Mouse (Mus musculus) stomach, embryonic 14.5 days (tissue): ENCODE data around the gene Ltbp1. TPM values are rescaled to one million over a fixed set of nuclear protein-coding genes. Genes with fewer than 3 reads are reported as not detected.

ENCODE experiments used
- ATAC-seq: fragments of 200-750 bp; cut with Nextera tagmentation; 2 replicates; pipeline ENCODE4 v1.8.0; 2017; ENCODE audit warnings: low read depth, moderate TSS enrichment; ENCODE audit not compliant: insufficient number of reproducible peaks, insufficient read depth, low FRiP score
- H3K27ac ChIP-seq: fragments of 300-500 bp; sonication (generic); 2 replicates; pipeline ENCODE4 v1.5.1; 2014; ENCODE audit warnings: mild to moderate bottlenecking, low read length, moderate library complexity, mixed read lengths
- H3K27me3 ChIP-seq: fragments of 300-500 bp; sonication (generic); 2 replicates; pipeline ENCODE4 v1.6.1; 2014; ENCODE audit warnings: low read length, control low read depth, mixed read lengths; ENCODE audit not compliant: control insufficient read depth, insufficient read depth
- H3K36me3 ChIP-seq: fragments of 300-500 bp; sonication (generic); 2 replicates; pipeline ENCODE4 v1.6.1; 2014; ENCODE audit warnings: mild to moderate bottlenecking, control low read depth, low read length, moderate library complexity, mixed read lengths; ENCODE audit not compliant: control insufficient read depth, insufficient read depth
- H3K4me1 ChIP-seq: fragments of 300-500 bp; sonication (generic); 2 replicates; pipeline ENCODE4 v1.6.1; 2014; ENCODE audit warnings: low read length, control low read depth, mixed read lengths; ENCODE audit not compliant: control insufficient read depth, insufficient read depth
- H3K4me2 ChIP-seq: fragments of 300-500 bp; sonication (generic); replicated peaks from 2 replicates; pipeline ENCODE4 v1.6.1; 2014; ENCODE audit warnings: low read depth, low read length, control low read depth
- H3K4me3 ChIP-seq: fragments of 300-500 bp; sonication (generic); 2 replicates; pipeline ENCODE4 v1.5.1; 2014; ENCODE audit warnings: low read depth, low read length, control low read depth
- H3K9ac ChIP-seq: fragments of 300-500 bp; sonication (generic); replicated peaks from 2 replicates; pipeline ENCODE4 v1.6.1; 2014; ENCODE audit warnings: low read depth, mild to moderate bottlenecking, control low read depth, low read length, moderate library complexity, mixed read lengths
- H3K9me3 ChIP-seq: fragments of 300-500 bp; sonication (generic); 2 replicates; pipeline ENCODE4 v1.6.1; 2016; ENCODE audit warnings: low read depth, low read length, control low read depth; ENCODE audit not compliant: control insufficient read depth
- whole genome bisulfite sequencing: fragments of 180-500 bp; shearing (Covaris S2); extraction: QIAGEN DNeasy Blood & Tissue Kit; methylation state at CpG from one replicate; pipeline ENCODE4 v1.1.7; 2014; 5-methylcytosine and 5-hydroxymethylcytosine counted together
- polyA plus RNA-seq: library from polyadenylated mRNA; unstranded; fragments of >200 nt; fragmentation: Nextera tagmentation; extraction: Ambion mirVana; gene quantifications from 2 replicates; pipeline ENCODE4 v1.2.1, GENCODE M21; 2014

Ltbp1 gene
- polyA plus RNA-seq, 1 experiment from 2014 or later: 49.3 TPM

GRCm38 (mm10) chr17:75371650-75372049 lies 366.3 kb downstream of the Ltbp1 start:
- H3K4me1 ChIP-seq: no peaks in the 10 kb centered on the region
- ATAC-seq: no peak
- WGBS: 85% methylated on average over 11 of the region's 11 CpGs
- H3K27me3 ChIP-seq: no peaks in the 10 kb centered on the region
- H3K27ac ChIP-seq: no peak overlapping the region
- H3K4me3 ChIP-seq: no peak overlapping the region
- no peaks in the 10 kb centered on the region for H3K9me3 ChIP-seq
- H3K4me2 ChIP-seq: no peak overlapping the region
- H3K36me3 ChIP-seq: no peaks in the 10 kb centered on the region
- no peak overlapping the region for H3K9ac ChIP-seq

- 55% methylated on average over 3 of the region's 3 CpGs for WGBS
- no peak overlapping the region for H3K27ac ChIP-seq
- no peak overlapping the region for H3K4me2 ChIP-seq
- H3K27me3 ChIP-seq: no peaks in the 10 kb centered on the region
- H3K4me1 ChIP-seq: no peaks in the 10 kb centered on the region
- H3K36me3 ChIP-seq: no peaks in the 10 kb centered on the region
- no peak overlapping the region for H3K9ac ChIP-seq
- H3K9me3 ChIP-seq: no peaks in the 10 kb centered on the region
- ATAC-seq: no peak
- no peak overlapping the region for H3K4me3 ChIP-seq
These were observed 367.0 kb downstream of the Ltbp1 start for GRCm38 (mm10) chr17:75372371-75372770.

GRCm38 (mm10) chr17:75374287-75375024 lies 369.1 kb downstream of the Ltbp1 start:
- WGBS: 71% methylated on average over 5 of the region's 5 CpGs
- no peak for ATAC-seq
- Histone ChIP-seq H3K9me3 (no peaks in the 10 kb centered on the region), H3K36me3 (no peaks in the 10 kb centered on the region), H3K4me2 (no peak overlapping the region), H3K4me3 (no peak overlapping the region), H3K4me1 (no peaks in the 10 kb centered on the region), H3K9ac (no peak overlapping the region), H3K27me3 (no peaks in the 10 kb centered on the region), H3K27ac (no peak overlapping the region)

DNA sequence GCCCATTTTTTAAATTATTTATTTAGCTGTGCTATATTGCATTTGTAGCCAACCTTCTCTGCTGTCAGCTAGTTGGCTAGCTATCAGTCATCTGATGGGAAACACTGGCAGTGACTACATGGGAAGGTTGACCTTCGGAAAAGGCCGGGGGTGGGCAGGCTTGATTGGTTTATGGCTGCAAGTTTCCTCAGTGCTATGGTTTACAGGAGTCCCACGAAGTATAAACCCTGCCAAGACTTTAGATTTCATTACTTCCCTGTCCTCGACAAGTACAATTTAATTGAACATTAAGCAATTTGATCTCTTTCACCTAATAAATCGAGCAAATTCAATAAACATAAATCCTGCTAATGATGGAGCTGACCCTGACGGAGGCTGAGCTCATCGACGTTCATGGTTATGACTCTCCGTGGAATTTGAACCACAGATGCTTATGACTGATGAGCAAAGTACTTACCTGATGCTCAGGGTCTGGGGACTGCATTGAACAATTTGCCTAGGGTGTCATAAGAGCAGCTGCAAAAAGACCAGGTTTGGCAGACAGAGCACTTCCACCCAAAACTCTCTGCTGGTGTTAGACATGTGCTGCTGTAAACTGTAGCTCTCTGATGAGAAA lies 373.0 kb downstream of the Ltbp1 start:
- Histone ChIP-seq H3K4me1 (no peaks in the 10 kb centered on the region), H3K27ac (no peak overlapping the region), H3K9ac (no peak overlapping the region), H3K4me2 (no peak overlapping the region), H3K9me3 (no peaks in the 10 kb centered on the region), H3K4me3 (no peak overlapping the region), H3K36me3 (no peaks in the 10 kb centered on the region), H3K27me3 (no peaks in the 10 kb centered on the region)
- no peak for ATAC-seq
- 60% methylated on average over 9 of the region's 9 CpGs for WGBS

DNA sequence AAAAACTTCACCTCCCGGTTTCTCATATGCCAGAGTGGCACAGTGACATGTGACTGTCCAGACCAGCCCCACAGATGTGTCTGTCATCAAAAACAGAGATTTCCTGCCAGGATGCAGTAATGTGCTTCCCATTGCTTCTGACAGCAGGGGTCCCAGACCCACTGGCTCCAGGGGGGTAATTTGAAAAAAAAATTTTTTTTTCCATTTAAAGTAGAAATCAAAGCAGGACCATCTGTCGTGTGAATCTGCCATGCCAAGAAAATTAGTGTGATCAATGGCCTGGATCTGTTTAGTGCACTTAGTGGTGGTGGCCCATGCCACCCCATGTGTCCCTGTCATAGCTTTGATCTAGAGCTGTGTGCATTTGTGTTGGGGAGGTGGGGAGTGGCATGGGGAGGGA lies 374.8 kb downstream of the Ltbp1 start:
- WGBS: 24% methylated on average over 2 of the region's 2 CpGs
- Histone ChIP-seq H3K27ac (no peak overlapping the region), H3K4me3 (no peak overlapping the region), H3K36me3 (no peaks in the 10 kb centered on the region), H3K9me3 (no peaks in the 10 kb centered on the region), H3K4me1 (no peaks in the 10 kb centered on the region), H3K27me3 (no peaks in the 10 kb centered on the region), H3K4me2 (no peak overlapping the region), H3K9ac (no peak overlapping the region)
- ATAC-seq: no peak

DNA sequence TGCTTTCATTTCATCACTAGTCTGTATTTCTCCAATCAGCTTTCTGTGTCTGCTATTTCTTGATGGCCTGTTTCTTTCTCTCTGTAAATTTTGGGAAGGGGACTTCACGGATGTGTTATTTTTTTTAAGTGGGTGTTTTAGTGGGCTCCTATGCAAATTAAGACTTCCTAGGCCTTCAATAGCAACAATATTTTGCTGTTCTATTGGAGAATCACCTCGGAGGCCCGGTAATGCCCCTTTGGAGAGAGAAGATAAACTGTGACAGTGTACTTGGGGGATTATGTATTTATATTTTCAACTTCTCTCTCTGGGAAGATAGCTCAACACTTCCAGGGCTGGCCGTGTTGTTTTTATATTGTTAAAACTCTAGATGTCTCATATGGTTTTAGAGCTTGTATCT lies 383.0 kb downstream of the Ltbp1 start:
- no peak for ATAC-seq
- no peaks in the 10 kb centered on the region for H3K27me3 ChIP-seq
- 59% methylated on average over 4 of the region's 4 CpGs for WGBS

DNA sequence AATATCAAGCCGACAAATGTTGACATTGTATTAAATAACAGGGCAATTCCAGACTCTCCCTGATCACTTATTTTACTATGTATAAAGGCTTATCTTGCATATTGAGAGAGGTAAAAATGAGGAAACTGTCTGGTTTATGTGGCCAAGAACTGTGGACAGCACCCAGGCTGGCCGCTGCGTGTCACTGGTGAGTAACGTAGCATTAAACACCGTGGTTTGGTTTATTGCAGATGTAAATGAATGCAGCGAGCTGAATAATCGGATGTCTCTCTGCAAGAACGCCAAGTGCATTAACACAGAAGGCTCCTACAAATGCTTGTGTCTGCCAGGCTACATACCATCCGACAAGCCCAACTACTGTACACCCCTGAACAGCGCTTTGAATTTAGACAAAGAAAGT lies 384.8 kb downstream of the Ltbp1 start:
- Histone ChIP-seq H3K9me3 (no peaks in the 10 kb centered on the region), H3K9ac (no peak overlapping the region), H3K36me3 (0 out of 2 replicates have a peak, but pooled peaks cover 5% of the 10 kb centered on the region), H3K27me3 (no peaks in the 10 kb centered on the region), H3K4me3 (no peak overlapping the region), H3K27ac (no peak overlapping the region), H3K4me1 (no peaks in the 10 kb centered on the region), H3K4me2 (no peak overlapping the region)
- no peak for ATAC-seq
- 93% methylated on average over 10 of the region's 10 CpGs for WGBS

More for the DNA sequence above, 383.0 kb downstream of the Ltbp1 start:
- H3K9me3 ChIP-seq: no peaks in the 10 kb centered on the region
- no peaks in the 10 kb centered on the region for H3K4me1 ChIP-seq
- H3K27ac ChIP-seq: no peak overlapping the region
- no peak overlapping the region for H3K4me3 ChIP-seq
- 0 out of 2 replicates have a peak, but pooled peaks cover 5% of the 10 kb centered on the region for H3K36me3 ChIP-seq
- H3K4me2 ChIP-seq: no peak overlapping the region
- no peak overlapping the region for H3K9ac ChIP-seq

GRCm38 (mm10) chr17:75391429-75392192 lies 386.2 kb downstream of the Ltbp1 start:
- ATAC-seq: no peak

More at GRCm38 (mm10) chr17:75391429-75392192, 386.2 kb downstream of the Ltbp1 start:
- H3K9ac ChIP-seq: no peak overlapping the region
- no peaks in the 10 kb centered on the region for H3K4me1 ChIP-seq
- no peak overlapping the region for H3K27ac ChIP-seq
- 83% methylated on average over 6 of the region's 6 CpGs for WGBS
- no peaks in the 10 kb centered on the region for H3K27me3 ChIP-seq
- H3K36me3 ChIP-seq: 0 out of 2 replicates have a peak, but pooled peaks cover 5% of the 10 kb centered on the region
- no peak overlapping the region for H3K4me3 ChIP-seq
- no peaks in the 10 kb centered on the region for H3K9me3 ChIP-seq
- no peak overlapping the region for H3K4me2 ChIP-seq
